Mouse (Mus musculus) ovary, postnatal 10 days (tissue): ENCODE results near the gene Gm5475.

ENCODE experiments used
- DNase-seq: peaks from one replicate; pipeline ENCODE4 v3.0.0; 2022; ENCODE audit warnings: low spot score

Gm5475 gene

GRCm38 (mm10) chr15:100449495-100449894 lies 27.5 kb downstream of the Gm5475 start:
- DNase-seq: no peak

DNA sequence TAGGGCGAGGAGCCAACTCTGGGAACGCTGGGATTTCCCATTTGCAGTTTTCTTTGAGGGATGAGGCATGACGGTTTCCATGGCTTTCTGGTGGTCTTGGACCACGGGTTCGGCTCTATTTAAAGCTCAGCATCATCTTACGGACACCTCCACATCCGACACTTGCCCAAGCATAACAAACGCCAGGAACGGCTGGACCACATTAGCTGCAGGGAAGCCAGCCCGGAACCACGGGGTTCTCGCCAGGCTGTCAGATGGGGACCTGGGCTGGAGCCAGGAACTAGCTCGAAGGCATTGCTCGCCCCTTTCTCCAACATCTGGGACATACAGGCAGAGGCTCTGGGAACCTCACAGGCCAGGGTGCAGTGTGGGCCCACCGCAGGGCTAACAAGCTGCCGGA lies 29.3 kb downstream of the Gm5475 start:
- no peak for DNase-seq

GRCm38 (mm10) chr15:100452486-100452885 lies 30.5 kb downstream of the Gm5475 start:
- no peak for DNase-seq

- no peak for DNase-seq
These were observed 34.5 kb downstream of the Gm5475 start for GRCm38 (mm10) chr15:100456356-100456991.

GRCm38 (mm10) chr15:100457340-100457739 lies 35.4 kb downstream of the Gm5475 start:
- DNase-seq: peak; percentile 42

DNA sequence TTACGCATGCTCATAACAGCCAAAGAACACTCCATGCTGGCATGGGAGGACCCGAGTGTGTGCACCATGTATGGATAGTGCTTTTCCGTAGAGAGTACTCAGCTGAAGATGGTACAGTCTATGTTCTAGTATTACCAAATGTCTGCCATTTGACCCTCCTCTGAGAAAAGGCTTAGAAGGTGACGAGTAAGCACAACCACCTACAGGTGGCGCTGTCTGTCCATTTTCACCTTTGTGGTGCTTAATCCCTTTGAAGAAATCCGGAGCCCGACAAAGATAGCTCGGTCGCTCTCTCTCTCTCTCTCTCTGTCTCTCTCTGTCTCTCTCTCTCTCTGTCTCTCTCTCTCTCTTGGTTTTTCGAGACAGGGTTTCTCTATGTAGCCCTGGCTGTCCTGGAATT lies 36.1 kb downstream of the Gm5475 start:
- DNase-seq: no peak

- no peak for DNase-seq
These were observed 39.0 kb downstream of the Gm5475 start for GRCm38 (mm10) chr15:100460942-100461341.

- DNase-seq: no peak
These were observed 39.7 kb downstream of the Gm5475 start for GRCm38 (mm10) chr15:100461646-100462045.

DNA sequence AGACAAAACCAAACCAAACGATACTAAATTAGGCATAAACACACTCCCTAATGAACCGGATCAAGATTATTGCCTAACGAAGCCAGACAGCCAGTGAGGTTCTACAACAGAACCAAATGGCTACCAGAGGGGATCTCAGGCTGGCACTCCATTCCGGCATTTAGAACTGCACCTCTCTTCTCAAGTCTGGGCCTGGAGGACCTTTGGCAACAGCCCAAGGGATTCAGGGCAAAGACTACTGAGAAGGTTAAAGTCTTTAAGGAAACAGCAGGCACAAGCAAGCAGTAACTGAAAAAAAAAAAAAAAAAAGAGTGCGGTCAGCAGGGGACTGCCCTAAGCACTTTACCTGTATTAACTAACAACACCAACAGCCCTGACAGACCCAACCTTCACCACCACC lies 40.1 kb downstream of the Gm5475 start:
- no peak for DNase-seq

- no peak for DNase-seq
These were observed 41.8 kb downstream of the Gm5475 start for GRCm38 (mm10) chr15:100463712-100464111.

GRCm38 (mm10) chr15:100465432-100465831 lies 43.5 kb downstream of the Gm5475 start:
- DNase-seq: no peak

GRCm38 (mm10) chr15:100467738-100468137 lies 45.8 kb downstream of the Gm5475 start:
- no peak for DNase-seq

GRCm38 (mm10) chr15:100468295-100469188 lies 46.6 kb downstream of the Gm5475 start, which contains the start of gene Letmd1:
Gene Letmd1 (plus strand): TSS chr15:100469023.
- DNase-seq: peak; percentile 65

DNA sequence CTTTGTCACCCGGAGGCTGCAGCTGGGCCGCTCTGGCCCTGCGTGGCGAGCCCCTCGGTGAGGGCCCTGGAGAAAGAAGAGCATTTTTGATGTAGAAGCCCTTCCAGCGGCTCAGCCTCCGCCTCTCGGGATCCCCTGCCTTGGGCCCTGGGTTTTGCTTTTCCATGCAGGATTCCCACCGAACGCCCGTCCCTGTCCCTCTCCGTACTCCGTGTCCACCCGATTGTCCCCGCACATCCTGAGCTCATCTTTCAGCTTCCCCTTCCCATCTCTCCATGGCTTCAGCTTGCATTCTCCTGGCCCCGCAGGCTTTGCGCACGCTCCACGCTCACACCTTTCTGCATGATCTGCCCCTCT lies 47.2 kb downstream of the Gm5475 start:
- DNase-seq: no peak

- no peak for DNase-seq
These were observed 48.1 kb downstream of the Gm5475 start for GRCm38 (mm10) chr15:100470037-100470436.

GRCm38 (mm10) chr15:100473926-100474503 lies 52.1 kb downstream of the Gm5475 start:
- no peak for DNase-seq
